Mouse (Mus musculus) left cerebral cortex, adult 9 months (tissue): Measurements from ENCODE around the gene Gramd1b.

Source experiments
- DNase-seq, 2 experiments: peaks; one replicate each; pipeline ENCODE4 v3.0.0; 2022; ENCODE audit warnings: low spot score in 2 of 2

Gene Gramd1b

DNA sequence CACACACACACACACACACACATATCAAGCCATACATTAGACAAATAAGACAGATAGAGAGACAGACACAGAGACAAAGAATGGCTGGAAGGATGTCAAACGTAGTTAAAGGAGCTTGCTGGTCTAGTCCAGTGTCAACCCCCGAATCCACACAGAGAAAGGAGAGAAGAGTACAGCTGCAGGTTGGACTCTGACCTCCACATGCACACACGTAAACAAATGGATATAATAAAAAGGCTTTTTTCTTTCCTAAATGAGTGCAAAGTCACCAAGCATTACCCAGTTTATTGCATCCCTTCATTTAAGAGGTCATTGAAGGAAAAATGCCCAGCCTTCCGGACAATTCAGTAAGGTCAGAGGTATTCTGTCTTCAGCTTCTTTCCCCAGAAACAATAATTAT is 161.0 kb downstream of the Gramd1b start:
- no peak for DNase-seq

DNA sequence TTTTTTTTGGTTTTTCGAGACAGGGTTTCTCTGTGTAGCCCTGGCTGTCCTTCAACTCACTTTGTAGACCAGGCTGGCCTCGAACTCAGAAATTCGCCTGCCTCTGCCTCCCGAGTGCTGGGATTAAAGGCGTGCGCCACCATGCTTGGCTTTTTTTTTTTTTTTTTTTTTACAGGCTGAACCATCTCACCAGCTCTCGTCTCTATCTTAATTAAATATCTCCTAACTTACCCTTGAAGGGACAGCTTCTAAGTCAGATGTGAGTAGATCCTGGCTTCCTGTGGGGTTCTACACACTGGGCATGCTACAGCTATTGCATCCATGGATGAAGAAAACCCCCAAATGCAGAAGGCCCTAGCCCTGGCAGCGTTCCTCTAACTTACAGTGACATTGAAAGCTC is 164.4 kb downstream of the Gramd1b start:
- no peak for DNase-seq

DNA sequence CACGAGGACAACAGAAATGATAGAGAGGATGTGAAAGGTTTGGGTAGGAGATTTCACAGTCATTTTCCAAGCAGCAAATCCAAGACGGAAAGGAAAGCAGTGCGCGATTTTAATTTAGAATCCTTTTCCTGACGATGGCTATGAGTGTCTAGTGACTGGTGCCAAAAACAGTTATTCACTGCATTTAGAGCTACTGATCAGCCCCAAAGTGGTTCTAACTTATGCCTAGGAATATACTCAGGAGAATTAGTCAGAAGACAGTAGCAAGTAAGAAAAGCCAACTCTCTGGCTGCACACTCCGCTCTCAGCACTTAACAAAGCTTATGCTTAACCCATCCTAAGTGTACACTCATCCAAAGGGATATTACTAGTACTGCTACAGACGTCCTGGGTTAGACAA is 166.9 kb downstream of the Gramd1b start:
- DNase-seq: peak in 1 of 2 experiments; percentile 44

DNA sequence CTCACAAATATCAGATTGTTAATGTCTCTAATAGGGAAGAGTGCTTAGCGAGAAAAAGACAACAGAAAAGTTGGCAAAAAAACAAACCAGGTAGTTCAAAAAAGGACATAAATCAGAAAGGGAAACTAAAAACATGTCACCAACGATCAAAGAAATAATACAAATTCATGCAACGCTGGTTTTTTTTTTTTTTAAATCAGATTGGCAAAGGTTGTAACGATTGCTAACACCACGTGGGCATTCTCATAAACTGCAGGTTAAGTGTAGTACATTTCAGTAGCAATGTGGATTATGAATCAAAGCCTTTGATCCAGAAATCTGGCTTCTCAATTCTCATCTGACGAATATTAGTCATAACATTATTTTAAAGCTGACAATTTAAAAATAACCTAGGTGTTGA is 169.2 kb downstream of the Gramd1b start:
- no peak for DNase-seq

DNA sequence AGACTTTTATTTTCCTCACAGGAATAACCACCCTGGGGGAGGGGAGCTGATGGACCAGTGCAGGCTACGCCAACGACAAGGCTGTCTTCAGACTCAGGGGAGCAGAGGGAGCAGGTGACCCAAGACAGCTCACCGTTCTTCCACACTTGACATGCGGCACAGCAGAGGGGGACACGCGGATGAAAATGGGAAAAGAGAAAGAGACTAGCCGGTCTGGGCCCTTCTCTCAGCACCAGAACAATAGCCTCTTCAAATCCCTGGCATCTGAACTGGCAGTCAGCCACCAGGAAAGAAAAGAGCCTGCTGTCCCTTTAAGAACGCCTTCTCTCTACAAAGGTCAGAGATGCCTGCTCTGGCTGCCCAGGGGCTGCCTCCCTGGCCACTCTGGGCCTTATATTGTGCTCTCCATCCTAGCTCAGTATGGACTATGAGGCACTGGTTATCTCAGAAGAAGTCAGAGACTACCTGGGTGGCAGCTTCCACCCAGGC is 172.7 kb downstream of the Gramd1b start:
- DNase-seq: peak in 1 of 2 experiments; percentile 55

DNA sequence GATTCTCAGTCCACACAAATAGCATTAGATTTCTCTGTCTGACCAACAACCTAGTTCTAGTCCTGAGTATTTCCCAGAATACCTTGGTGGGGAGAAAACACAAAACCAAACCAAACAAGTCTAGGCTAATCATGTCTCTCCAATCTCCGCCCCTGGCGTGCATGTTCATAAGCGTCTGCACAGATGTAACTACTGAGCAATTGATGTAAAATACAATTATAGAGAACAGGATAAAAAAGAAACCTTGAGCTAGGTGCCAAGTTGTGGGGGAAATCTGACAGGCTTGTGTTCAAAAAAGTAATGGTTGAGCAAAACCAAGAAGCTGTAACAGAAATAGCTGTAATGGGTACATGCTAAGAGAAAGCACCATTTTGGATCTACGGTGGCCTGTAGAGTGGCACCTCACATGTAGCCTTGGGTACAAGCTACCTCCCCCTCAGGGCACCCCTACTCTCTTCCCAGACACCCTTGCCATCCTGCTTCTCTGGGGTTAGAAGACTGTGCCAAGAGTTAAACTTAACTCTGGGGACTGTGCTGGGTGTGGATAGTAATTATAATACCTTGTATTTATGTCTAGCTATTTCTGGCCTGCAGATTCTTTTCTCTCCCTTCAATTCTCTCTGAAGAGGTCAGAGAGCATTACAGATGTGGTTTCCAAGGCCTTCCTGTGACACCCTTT is 174.3 kb downstream of the Gramd1b start:
- no peak for DNase-seq

DNA sequence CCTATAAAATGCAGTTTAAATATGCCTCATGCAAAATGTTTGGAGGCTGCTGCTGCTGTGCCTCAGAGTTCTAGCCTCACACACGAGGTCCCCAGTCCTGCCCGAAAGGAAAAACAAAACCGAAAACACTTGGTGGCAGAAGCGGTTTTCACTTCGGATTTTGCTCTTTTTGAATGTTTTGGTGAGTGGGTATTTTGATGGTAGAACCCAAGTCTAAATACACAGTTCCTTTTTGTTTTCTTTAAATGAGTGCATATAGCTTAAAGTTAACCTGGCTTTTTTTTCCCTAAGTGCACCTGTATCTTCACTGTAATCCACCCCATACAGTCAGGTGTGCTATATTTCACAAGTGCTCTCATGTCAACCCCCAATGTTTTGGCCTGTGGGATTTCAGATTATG is 174.8 kb downstream of the Gramd1b start:
- no peak for DNase-seq

DNA sequence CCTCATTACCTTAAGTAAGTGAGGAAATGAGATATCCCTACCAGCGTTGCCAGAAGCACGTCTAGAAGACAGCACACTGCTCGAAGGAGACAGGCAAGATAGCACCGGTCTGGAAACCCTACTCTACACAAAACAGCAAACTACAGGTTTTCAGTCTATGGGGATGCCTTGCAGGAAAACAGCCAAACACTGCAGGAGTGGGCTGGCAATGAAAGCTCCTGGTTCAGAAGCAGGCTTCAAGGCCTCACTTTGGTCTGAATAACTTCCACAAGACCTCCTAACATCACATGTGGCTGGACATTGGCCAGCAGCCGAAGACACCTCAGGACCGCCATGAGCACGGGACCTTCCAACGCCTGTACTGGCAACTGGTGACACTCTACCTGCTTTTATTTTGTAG is 175.8 kb downstream of the Gramd1b start:
- no peak for DNase-seq

DNA sequence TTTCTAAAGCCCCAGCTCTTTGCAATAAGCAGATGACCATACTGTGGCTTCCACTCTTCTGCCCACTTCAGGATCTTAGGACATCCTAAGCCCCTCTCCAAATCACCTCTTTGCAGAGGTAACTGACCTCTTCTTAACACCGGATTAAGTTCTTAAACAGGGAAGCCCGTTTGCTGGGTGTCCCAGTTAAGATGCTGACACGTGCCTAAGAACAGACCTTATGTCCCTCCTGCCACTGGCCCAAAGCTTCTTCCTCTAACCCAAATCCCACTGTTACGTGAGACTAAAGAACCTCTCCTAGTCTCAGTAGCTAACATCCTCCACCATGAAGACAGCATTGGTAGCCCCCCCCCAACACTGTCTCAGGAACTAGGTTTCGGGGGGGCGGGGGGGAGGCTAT is 177.6 kb downstream of the Gramd1b start:
- no peak for DNase-seq

DNA sequence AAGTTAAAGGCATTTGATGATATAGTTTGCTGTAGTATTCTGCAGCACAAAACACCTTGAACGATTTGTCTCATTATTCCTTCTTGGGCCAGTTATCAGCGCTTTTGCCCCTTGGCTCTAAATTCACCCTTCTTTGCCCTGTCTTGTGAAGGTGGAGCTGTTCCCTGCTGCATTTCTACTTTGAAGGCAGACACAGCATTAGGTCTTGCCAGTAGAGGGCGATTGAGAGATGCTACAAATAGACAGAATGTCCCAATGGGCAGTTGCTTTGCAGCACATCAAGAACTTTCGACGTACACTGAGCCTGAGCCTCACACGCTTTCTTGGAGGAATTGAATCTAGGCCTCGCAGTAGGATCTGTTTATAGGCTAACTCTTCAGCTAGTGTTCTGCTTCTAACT is 180.5 kb downstream of the Gramd1b start:
- peak in 1 of 2 experiments; percentile 86 for DNase-seq

DNA sequence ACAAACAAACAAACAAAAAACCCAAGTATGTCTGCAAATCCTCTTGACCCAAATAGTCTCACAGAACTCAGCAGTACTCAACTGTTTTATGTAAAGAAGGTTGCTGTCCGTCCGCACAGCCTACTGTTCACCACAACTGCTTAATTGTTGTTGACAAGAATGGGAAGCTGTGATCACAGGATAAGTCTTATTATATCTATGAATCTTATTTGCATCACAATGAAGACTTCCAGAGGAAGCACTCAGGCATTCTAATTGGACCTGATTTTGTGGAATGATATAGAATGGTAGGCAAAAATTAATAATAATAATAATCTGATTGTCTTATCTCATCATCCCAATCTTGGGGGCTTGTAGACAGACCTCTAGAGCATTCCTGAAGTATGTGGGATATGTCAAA is 181.1 kb downstream of the Gramd1b start:
- DNase-seq: no peak

DNA sequence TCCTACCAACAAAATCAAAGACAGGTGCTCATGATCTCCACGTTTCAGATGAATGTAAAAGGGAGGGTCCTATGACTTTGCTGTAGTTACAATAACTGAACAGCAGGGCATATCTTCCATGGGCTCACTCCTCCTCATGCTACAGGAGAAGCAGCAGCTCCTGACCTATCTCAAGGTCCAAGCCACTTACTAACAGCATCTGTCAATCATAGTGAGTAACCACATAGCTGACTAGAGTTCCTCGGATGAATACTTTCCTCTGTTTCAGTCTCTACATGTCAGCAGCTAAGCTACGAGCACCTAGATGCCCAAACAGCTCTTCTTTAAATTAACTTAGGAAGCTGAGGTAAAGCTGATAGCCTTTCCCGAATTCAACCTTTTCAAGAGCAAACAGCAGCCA is 181.6 kb downstream of the Gramd1b start:
- DNase-seq: no peak

DNA sequence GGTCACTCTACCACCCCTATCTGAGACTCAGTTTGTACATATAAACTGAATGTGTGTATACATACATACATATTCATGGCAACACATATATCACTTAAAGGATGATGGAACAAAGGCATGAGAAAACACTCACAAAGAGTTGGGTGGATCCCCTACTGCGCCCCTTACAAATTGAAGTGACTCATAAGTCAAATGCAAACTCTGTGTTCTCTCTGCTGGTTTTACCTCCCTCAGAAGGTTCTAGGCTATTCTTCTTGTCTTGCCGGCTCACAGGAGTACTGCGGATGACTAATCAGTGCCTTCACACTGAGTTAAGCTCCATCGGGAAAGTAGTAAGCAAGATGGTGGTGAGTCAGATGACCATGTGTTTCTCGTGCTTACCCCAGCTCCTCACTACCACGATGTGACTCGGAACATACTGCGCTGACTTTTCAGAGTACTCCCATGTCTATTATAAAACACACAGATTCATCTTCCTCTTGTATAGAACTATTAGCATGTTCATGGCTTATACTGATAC is 182.4 kb downstream of the Gramd1b start:
- DNase-seq: peak in 1 of 2 experiments; percentile 48

DNA sequence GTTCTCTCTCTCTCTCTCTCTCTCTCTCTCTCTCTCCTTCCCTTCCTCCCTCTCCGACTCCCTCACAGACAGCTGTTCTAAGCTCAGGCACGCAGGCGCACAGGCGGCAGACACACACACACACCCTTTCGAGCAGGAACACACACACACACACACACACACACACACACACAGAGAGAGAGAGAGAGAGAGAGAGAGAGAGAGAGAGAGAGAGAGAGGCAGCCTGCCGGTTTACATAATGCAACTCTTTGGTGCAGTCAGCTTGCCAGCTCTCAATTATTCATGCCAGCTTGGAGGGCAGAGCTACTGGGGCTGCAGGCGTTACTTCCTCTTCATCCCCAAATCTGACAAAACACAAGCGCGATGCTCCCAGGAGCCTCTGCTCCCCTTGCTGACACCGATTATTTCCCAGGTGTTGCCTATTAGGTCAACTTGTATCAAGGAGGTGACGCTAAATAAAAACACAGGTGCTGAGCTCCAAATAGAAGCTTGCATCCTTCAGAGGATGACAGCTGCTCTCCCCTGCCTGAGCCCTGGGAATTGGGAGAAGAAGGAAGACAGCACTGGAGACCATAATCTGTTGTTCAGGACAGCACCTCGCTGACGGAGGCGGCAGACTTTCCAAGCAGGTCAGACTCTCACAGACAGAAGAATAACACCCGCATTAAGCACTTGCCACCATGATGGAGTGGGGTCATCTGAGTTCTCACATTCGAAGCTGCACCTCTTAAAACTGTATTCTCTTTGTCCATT is 184.8 kb downstream of the Gramd1b start:
- peak; percentile 65 to 79 for DNase-seq

DNA sequence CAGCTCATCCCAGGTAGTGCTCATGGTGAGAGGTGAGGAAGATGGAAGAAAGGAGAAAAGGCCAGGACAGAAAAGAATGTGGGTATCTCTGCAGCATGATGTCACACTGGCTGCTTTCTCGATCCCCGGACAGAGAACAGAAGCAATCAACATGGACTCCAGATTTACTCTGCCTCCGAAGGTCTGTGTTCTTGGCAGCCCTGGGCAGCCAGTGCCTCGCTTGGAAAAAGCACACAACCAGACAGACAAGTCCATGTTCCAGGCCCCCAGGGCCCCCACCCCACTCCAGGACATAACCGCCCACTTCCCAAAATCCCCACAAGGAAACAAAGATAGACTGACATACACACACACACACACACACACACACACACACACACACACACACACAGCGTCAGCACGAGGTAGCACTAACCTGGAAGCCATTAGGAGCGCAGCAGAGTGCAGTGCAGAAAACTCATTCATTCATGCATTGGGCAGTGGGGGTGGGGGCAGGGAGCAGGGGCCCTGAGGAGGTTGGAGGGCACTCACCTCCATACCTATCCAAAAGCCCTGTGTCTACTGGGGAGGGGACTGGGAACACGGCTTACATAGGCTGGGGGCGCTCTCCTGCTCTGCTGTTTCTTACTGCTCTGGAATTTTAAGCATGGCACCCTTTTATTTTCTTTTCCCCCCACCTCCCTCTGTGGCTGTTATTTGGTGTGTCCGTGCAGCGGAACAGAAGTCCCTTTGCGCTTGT is 185.5 kb downstream of the Gramd1b start:
- peak in 1 of 2 experiments; percentile 67 for DNase-seq

DNA sequence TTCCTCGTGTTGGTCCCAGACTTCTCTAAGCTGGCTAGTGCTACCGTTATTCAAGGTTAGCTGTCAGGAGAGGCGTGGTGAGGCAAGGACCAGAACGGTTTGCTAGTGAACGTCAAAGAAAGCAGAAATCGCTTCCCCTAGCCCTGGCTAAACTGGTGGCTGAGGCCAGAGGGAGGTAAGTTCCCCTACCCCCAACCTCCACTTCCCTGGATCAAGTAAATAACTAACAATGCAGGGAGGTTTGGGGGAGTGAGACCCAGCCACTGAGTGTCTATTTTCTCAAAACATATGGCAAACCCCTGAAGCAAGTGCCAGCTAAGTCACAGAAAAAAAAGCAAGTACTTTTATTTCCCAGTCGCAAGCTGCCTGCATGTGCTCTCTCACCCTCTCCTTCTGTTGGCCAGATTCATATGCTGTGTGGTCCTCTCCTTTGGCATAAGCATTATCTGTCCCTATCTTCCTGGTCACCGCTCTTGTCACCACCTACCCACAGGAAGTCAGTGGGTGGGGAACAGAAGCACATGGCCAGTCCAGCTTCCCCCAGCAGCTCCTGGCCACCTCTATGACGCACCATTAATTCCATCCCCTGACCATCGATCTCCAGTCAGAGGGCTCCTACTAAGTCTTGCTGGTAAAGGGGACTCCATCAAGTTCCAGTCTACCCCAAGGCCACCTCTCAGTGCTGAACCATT is 186.2 kb downstream of the Gramd1b start:
- DNase-seq: peak in 1 of 2 experiments; percentile 8

DNA sequence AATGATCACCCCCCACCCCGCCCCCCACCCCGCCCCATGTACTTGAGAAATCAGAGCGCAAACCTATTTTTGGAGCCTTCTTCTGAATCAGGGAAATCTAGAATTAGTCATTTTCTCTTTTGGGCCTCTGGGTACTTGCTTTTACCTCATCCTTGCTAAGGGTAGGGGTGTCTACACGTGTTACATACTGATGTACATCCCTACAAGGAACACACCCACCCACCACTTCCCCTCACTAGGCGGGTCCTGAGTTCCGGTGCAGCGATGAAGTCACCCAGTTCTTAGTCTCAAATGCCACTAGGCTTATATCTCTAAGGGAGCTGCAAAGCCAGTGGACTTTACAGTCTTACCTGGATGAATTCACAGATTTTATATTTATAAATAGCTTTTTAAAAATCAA is 187.4 kb downstream of the Gramd1b start:
- peak; percentile 72 to 81 for DNase-seq

DNA sequence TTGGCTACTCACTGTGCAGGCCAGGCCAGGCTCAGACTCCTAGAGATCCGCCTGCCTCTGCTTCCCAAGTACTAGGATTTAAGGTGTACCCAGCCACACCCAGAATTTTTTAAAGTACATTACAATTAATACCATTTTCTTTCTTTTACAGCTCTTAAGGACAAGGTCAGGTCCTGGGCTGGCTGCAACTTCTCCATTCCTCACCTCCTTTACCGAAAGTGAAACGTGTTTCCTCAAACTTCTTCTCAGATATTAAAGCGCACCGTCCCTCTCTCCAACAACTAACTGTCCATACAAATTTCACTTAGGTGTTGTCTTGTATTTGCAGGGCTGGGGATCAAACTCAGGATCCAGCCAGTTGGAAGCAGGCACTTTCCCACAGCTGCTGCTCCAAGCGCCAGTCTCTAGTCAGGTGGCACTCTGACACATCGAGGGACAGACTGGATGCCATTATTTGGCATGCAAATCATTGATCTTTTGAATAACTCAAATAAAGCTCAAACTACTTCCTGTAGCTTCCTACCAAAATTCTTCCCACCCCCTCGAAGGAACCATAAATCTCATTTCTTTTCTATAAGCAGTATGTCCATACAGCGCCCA is 188.0 kb downstream of the Gramd1b start:
- DNase-seq: peak in 1 of 2 experiments; percentile 42

DNA sequence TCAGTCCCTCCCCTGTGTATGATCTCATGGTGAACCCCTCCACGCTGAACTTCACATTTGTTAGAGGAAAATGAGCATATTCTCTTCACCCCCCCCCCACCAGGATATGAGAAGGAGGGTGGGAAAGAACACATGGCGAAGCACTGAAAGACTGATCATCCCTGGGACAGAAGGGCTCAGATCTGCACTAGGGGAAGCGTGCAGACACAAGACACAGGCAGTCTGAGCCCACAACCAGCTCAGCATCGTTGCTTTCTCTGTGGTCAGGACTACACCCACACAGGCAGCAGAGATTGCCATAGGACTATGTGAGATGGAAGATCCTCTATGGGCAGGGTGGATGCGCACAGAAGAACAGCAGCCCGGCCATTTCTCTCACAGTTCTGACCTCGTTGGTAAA is 189.1 kb downstream of the Gramd1b start:
- peak in 1 of 2 experiments; percentile 51 for DNase-seq

DNA sequence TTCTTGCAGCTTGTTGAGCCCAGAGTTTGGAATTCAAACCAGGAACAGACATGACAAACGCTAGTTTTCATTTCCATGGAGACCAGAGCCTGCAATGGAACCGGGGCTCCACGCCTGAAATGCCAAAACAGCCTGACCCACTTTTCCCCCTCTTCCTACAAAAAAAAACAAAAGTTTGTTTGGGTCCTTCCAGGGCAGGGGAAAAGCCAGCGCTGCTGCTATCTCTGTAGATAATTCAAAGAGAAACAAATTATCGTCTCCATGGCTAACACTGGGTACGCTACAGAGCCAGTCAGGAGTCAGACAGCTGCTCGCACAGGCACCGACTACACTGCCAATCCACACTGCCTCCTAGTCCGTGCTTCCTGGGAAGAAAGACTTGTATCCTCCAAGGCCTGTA is 191.6 kb downstream of the Gramd1b start:
- peak in 1 of 2 experiments; percentile 37 for DNase-seq

DNA sequence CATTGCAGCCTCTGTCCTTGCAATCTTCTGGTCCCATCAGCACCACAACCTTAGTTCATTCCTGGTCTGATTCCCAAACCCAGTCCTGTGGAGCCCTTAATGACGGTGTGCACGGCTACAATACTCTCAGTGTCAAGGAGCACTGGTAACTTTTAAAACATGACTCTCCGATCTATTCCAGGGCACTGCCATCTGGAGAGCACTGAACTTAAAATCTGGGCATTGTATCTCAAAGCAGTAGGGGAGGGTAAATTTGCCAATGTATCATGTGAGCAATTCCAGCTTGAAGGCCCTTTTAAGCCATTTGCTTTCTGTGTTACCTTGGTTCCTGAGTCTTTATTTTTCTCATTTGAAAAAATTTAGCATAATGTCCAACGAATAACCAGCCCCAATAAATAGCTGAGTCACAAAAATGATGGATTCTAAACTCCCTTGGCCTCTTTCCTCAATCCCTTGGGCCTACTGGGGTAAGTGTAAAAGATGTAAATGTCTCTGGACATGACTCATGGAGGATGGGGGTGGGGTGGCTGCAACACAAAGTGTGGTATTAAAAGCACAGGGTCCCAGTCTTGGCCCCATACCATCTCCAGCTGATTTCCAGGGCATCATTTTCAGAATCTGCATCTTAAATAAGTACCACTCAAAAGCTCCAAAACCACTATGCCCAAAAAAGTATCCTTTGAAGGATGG is 193.9 kb downstream of the Gramd1b start:
- DNase-seq: no peak
